Mouse (Mus musculus) T-helper 2 cell (primary cell): ENCODE measurements around the gene Chst11.

Experiments
- in situ Hi-C: fragments of 300-600 bp; cut with MboI, MseI; formaldehyde crosslinking; loops from one replicate; pipeline ENCODE4 v1.15.1; 2025; ENCODE audit warnings: high pct_unique_total_duplicates

Chst11 gene

GRCm38 (mm10) chr10:83032559-83032958 is 47.3 kb downstream of the Chst11 start:
- in situ Hi-C loops = no loop called here

GRCm38 (mm10) chr10:83036340-83037045 is 51.2 kb downstream of the Chst11 start:
- in situ Hi-C loops = no loop called here

GRCm38 (mm10) chr10:83038166-83038565 is 52.9 kb downstream of the Chst11 start:
- in situ Hi-C loops = no loop called here

GRCm38 (mm10) chr10:83039414-83039813 is 54.1 kb downstream of the Chst11 start:
- in situ Hi-C loops = no loop called here

- in situ Hi-C loops = no loop called here
Observed at GRCm38 (mm10) chr10:83041875-83042274, 56.6 kb downstream of the Chst11 start.

- in situ Hi-C loops = no loop called here
Observed at GRCm38 (mm10) chr10:83042613-83043477, 57.5 kb downstream of the Chst11 start.

- in situ Hi-C loops = no loop called here
Observed at GRCm38 (mm10) chr10:83043478-83044259, 58.4 kb downstream of the Chst11 start.

- in situ Hi-C loops = no loop called here
Observed at GRCm38 (mm10) chr10:83049174-83049780, 64.0 kb downstream of the Chst11 start.

GRCm38 (mm10) chr10:83053886-83054550 is 68.7 kb downstream of the Chst11 start:
- in situ Hi-C loops = loop anchor here (10.0 kb wide), 1 partner anchor 801 kb away; no protein-coding TSS in a partner anchor

GRCm38 (mm10) chr10:83056291-83056690 is 71.0 kb downstream of the Chst11 start:
- in situ Hi-C loops = loop anchor here (10.0 kb wide), 1 partner anchor 799 kb away; no protein-coding TSS in a partner anchor

GRCm38 (mm10) chr10:83056866-83057265 is 71.6 kb downstream of the Chst11 start:
- in situ Hi-C loops = loop anchor here (10.0 kb wide), 1 partner anchor 798 kb away; no protein-coding TSS in a partner anchor

- in situ Hi-C loops = no loop called here
Observed at GRCm38 (mm10) chr10:83060066-83060782, 74.9 kb downstream of the Chst11 start.

GRCm38 (mm10) chr10:83062315-83062714 is 77.0 kb downstream of the Chst11 start:
- in situ Hi-C loops = no loop called here

- in situ Hi-C loops = no loop called here
Observed at GRCm38 (mm10) chr10:83064796-83065195, 79.5 kb downstream of the Chst11 start.

GRCm38 (mm10) chr10:83066159-83066558 is 80.9 kb downstream of the Chst11 start:
- in situ Hi-C loops = no loop called here

GRCm38 (mm10) chr10:83067305-83067704 is 82.0 kb downstream of the Chst11 start:
- in situ Hi-C loops = no loop called here

- in situ Hi-C loops = no loop called here
Observed at GRCm38 (mm10) chr10:83068466-83068865, 83.2 kb downstream of the Chst11 start.

GRCm38 (mm10) chr10:83069791-83070190 is 84.5 kb downstream of the Chst11 start:
- in situ Hi-C loops = no loop called here

- in situ Hi-C loops = no loop called here
Observed at GRCm38 (mm10) chr10:83071785-83072580, 86.7 kb downstream of the Chst11 start.
